Mouse (Mus musculus) ZHBTc4 (cell line): Measurements from ENCODE around the gene Sctr.

Experiments
- DNase-seq: peaks from one replicate; pipeline ENCODE4 v3.0.0-alpha.2; 2011; ENCODE audit warnings: low read depth, low spot score

Gene Sctr

GRCm38 (mm10) chr1:120101227-120101609, 94.5 kb downstream of the Sctr start:
- no peak for DNase-seq

GRCm38 (mm10) chr1:120105556-120105959, 98.9 kb downstream of the Sctr start:
- no peak for DNase-seq

- DNase-seq = no peak
Observed at GRCm38 (mm10) chr1:120109741-120110432, 103.2 kb downstream of the Sctr start.

- no peak for DNase-seq
Observed at GRCm38 (mm10) chr1:120111766-120112165, 105.1 kb downstream of the Sctr start.

GRCm38 (mm10) chr1:120112251-120113187, 105.8 kb downstream of the Sctr start:
- DNase-seq = no peak
